Mouse (Mus musculus): Measurements from ENCODE around the gene Rbm38.

The Rbm38 gene

GRCm38 (mm10) chr2:173061443-173062351 lies 41.4 kb downstream of the Rbm38 start:
- DNase-seq = no peak

GRCm38 (mm10) chr2:173063219-173063618 lies 42.9 kb downstream of the Rbm38 start:
- DNase-seq = no peak

- no peak for DNase-seq
Measured at GRCm38 (mm10) chr2:173064864-173065263, 44.6 kb downstream of the Rbm38 start.

GRCm38 (mm10) chr2:173072948-173073347 lies 52.6 kb downstream of the Rbm38 start:
- DNase-seq = no peak

GRCm38 (mm10) chr2:173073666-173074065 lies 53.4 kb downstream of the Rbm38 start:
- DNase-seq = no peak

- no peak for DNase-seq
Measured at GRCm38 (mm10) chr2:173076921-173077320, 56.6 kb downstream of the Rbm38 start.

GRCm38 (mm10) chr2:173079766-173080549 lies 59.7 kb downstream of the Rbm38 start:
- no peak for DNase-seq

- peak; percentile 67 to 85 for DNase-seq
Measured at GRCm38 (mm10) chr2:173080785-173081241, 60.5 kb downstream of the Rbm38 start.

- no peak for DNase-seq
Measured at GRCm38 (mm10) chr2:173082706-173083105, 62.4 kb downstream of the Rbm38 start.

GRCm38 (mm10) chr2:173083106-173083505 lies 62.8 kb downstream of the Rbm38 start:
- DNase-seq = no peak

GRCm38 (mm10) chr2:173083712-173084475 lies 63.6 kb downstream of the Rbm38 start:
- no peak for DNase-seq
